Mouse (Mus musculus) lung, embryonic 14.5 days (tissue): Measurements from ENCODE around the gene Lipe. TPM values are rescaled to one million over a fixed set of nuclear protein-coding genes. Genes with fewer than 3 reads are reported as not detected.

Experiments
- ATAC-seq: fragments of 200-750 bp; cut with Nextera tagmentation; 2 replicates; pipeline ENCODE4 v1.8.0; 2017; ENCODE audit warnings: mild to moderate bottlenecking, moderate TSS enrichment, moderate library complexity; ENCODE audit not compliant: insufficient read depth
- DNase-seq: peaks from one replicate; pipeline ENCODE4 v3.0.0-alpha.2; 2015
- H3K27ac ChIP-seq: fragments of 300-500 bp; sonication (generic); 2 replicates; pipeline ENCODE4 v1.5.1; 2014; ENCODE audit warnings: low read depth, mild to moderate bottlenecking, moderate library complexity
- H3K27me3 ChIP-seq: fragments of 300-500 bp; sonication (generic); 2 replicates; pipeline ENCODE4 v1.6.1; 2014; ENCODE audit warnings: low read length, control low read depth; ENCODE audit not compliant: insufficient read depth
- H3K36me3 ChIP-seq: fragments of 300-500 bp; sonication (generic); 2 replicates; pipeline ENCODE4 v1.6.1; 2014; ENCODE audit warnings: control low read depth; ENCODE audit not compliant: insufficient read depth
- H3K4me1 ChIP-seq: fragments of 300-500 bp; sonication (generic); 2 replicates; pipeline ENCODE4 v1.6.1; 2014; ENCODE audit warnings: antibody characterized with exemption, control low read depth; ENCODE audit not compliant: insufficient read depth
- H3K4me2 ChIP-seq: fragments of 300-500 bp; sonication (generic); 2 replicates; pipeline ENCODE4 v1.6.1; 2014; ENCODE audit warnings: mild to moderate bottlenecking
- H3K4me3 ChIP-seq: fragments of 300-500 bp; sonication (generic); 2 replicates; pipeline ENCODE4 v1.5.1; 2014; ENCODE audit warnings: low read depth, low read length
- H3K9ac ChIP-seq: fragments of 300-500 bp; sonication (generic); 2 replicates; pipeline ENCODE4 v1.6.1; 2014
- H3K9me3 ChIP-seq: fragments of 300-500 bp; sonication (generic); 2 replicates; pipeline ENCODE4 v1.6.1; 2016; ENCODE audit warnings: low read depth, low read length, control low read depth
- CTCF ChIP-seq: IDR thresholded peaks from 2 replicates; pipeline ENCODE4 v1.5.1; 2016; ENCODE audit warnings: antibody characterized with exemption, low read depth
- WGBS: fragments of 180-500 bp; shearing (Covaris S2); extraction: QIAGEN DNeasy Blood & Tissue Kit; methylation state at CpG from one replicate; pipeline ENCODE4 v1.1.7; 2014; 5-methylcytosine and 5-hydroxymethylcytosine counted together
- polyA plus RNA-seq: library from polyadenylated mRNA; unstranded; fragments of >200 nt; fragmentation: Nextera tagmentation; extraction: Ambion mirVana; gene quantifications from 2 replicates; pipeline ENCODE4 v1.2.1, GENCODE M21; 2014

The Lipe gene
- polyA plus RNA-seq, 1 experiment from 2014 or later, result 4.0 TPM

DNA sequence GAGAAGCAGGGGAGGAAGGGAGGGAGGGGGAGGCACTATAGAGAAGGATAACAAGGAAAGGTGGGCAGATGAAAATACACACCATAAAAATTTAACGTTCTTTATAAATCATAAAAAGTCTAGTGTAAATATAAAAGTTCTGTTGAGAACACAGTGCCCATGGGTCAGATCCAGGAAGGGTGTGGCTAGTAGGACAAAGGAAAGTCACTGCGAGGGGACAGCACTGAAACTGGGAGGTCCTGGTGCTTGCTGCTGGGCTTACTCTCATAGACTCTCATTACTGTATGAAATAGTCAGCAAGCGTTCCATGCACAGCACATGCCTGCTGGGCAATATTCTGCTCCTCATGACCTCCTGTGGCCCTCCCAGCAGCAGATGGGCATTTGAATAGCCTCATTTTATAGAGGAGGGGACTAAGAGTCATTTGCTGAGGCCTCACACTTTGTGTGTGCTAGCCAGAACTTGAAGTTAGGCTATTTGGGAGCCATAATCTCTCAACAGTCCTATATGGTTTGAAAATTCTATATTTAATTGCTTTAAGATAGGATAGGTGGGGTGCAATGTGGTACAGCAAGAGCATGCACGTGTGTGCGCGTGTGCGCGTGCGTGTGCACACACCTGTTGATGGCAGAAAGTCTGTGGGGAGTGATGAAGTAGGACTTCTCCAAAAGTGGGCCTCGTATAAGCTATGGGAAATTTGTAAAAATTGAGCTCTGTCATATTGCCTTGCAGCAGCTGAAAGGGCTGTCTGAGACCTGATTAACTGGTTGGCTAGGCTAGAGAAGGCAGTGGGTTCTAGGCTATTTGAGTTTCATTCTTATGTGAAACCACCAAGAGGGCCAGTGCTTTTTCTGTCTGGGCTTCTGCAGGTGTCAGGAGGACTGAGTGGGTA, 36.4 kb upstream of the Lipe start:
- H3K4me1 ChIP-seq, result no peaks in the 10 kb centered on the region
- no peaks in the 10 kb centered on the region for H3K9me3 ChIP-seq
- H3K27me3 ChIP-seq, result no peaks in the 10 kb centered on the region
- no peak overlapping the region for H3K4me3 ChIP-seq
- no peak overlapping the region for H3K9ac ChIP-seq
- DNase-seq, result no peak
- no peak for TF ChIP-seq CTCF
- H3K4me2 ChIP-seq, result no peak overlapping the region
- no peaks in the 10 kb centered on the region for H3K36me3 ChIP-seq
- peak overlapping the region; percentile 39; the same call in 1 of the 2 replicates for H3K27ac ChIP-seq
- ATAC-seq, result no peak
- WGBS, result 86% methylated on average over 10 of the region's 10 CpGs

DNA sequence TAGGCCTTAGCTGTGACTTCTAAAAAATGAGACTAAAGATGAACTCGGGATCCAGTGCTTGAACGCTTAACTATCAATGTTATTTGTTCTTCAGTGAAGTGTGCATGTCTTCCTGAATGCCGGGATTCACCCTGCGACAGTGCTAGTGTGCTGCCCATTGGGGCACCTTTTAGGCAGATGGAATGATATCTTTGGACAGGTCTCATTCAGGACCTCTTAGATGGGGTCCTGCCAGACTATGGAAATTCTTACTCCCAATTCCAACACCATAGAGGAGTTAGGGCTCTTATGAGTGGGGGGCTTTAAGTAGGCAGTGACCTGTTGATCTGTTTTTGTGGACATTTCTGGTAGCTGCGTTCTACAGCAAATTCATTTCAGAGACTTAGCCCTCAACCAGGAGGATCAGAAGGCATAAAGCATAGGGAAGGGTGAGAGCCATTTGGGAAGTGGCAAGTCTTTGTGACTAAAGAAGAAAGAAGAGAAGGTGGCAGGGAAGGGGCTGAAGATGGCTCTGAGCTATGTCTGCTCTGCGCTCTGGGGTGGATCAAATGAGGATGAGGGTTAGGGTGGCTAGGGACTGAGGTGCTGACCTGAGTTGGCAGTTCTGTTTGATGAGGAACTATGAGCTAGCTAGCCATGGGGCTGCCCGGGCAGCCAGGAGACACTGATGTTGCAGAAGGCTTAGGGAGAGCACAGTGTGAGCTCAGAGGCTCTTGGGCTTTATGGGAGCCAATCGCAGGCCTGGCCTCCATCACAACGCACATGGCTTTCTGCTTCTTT, 35.5 kb upstream of the Lipe start:
- Histone ChIP-seq H3K9me3 (no peaks in the 10 kb centered on the region), H3K4me2 (no peak overlapping the region), H3K4me1 (no peaks in the 10 kb centered on the region), H3K27ac (peak overlapping the region; percentile 16; the same call in 1 of the 2 replicates), H3K9ac (no peak overlapping the region), H3K4me3 (no peak overlapping the region), H3K27me3 (no peaks in the 10 kb centered on the region), H3K36me3 (no peaks in the 10 kb centered on the region)
- DNase-seq (no peak), ATAC-seq (no peak)
- 85% methylated on average over 9 of the region's 9 CpGs for WGBS
- no peak for TF ChIP-seq CTCF

DNA sequence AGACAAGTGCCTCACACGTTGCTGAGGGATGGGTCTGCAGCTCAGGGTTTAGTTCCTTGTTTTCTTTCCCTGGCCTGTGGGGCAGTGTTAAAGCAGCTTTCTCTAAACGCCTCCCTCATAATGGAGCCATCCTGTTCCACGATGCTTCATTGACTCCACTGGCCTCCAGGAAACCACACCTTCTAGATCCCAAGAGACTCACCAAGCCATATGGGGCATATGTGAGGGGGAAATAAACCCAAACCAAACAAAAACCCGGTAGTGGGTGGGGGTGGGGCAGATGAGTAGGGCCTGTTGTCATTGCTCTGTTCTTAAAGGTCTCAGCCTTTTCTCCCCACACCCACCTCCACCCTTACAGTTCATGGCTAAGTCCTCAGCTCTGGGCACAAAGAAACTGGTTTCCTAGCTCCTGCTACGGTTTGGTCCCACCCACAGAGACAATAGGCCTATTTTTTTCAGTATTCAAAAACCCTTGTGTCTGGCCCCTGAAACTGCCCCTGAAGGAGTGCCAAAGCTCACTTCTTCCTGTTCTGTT, 34.6 kb upstream of the Lipe start:
- ATAC-seq (peak; percentile 62; the same call in 1 of the 2 replicates), DNase-seq (peak; percentile 42)
- H3K4me1 ChIP-seq, result no peaks in the 10 kb centered on the region
- TF ChIP-seq CTCF, result no peak
- 13% methylated on average over 5 of the region's 5 CpGs for WGBS
- H3K36me3 ChIP-seq, result no peaks in the 10 kb centered on the region
- no peak overlapping the region for H3K4me2 ChIP-seq
- no peak overlapping the region for H3K9ac ChIP-seq
- H3K27me3 ChIP-seq, result no peaks in the 10 kb centered on the region
- no peaks in the 10 kb centered on the region for H3K9me3 ChIP-seq
- no peak overlapping the region for H3K4me3 ChIP-seq
- H3K27ac ChIP-seq, result peak overlapping the region; percentile 34

DNA sequence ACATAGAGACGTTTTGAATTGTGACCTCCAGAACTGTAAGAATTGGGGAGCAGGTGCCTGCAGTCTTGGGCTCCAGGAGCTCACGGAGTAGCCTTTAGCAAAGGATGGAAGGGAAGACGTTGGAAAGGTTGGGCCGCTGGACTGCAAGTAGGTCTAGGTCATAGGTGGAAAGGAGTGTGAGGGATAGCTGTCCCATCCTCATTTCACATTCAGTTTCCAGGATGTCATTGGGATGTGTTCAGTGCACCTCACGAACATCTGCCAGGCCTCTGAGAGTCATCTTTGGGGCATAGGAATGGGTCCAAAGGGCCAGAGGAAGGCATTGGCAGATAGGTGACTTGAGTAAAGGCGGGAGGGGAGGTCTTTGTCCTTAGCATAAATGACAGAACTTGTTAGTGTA, 33.9 kb upstream of the Lipe start:
- WGBS, result 78% methylated on average over 6 of the region's 6 CpGs
- no peaks in the 10 kb centered on the region for H3K9me3 ChIP-seq
- DNase-seq (no peak), ATAC-seq (no peak)
- no peaks in the 10 kb centered on the region for H3K36me3 ChIP-seq
- no peaks in the 10 kb centered on the region for H3K4me1 ChIP-seq
- no peak overlapping the region for H3K27ac ChIP-seq
- H3K4me2 ChIP-seq, result no peak overlapping the region
- no peaks in the 10 kb centered on the region for H3K27me3 ChIP-seq
- no peak for TF ChIP-seq CTCF
- no peak overlapping the region for H3K9ac ChIP-seq
- H3K4me3 ChIP-seq, result no peak overlapping the region

DNA sequence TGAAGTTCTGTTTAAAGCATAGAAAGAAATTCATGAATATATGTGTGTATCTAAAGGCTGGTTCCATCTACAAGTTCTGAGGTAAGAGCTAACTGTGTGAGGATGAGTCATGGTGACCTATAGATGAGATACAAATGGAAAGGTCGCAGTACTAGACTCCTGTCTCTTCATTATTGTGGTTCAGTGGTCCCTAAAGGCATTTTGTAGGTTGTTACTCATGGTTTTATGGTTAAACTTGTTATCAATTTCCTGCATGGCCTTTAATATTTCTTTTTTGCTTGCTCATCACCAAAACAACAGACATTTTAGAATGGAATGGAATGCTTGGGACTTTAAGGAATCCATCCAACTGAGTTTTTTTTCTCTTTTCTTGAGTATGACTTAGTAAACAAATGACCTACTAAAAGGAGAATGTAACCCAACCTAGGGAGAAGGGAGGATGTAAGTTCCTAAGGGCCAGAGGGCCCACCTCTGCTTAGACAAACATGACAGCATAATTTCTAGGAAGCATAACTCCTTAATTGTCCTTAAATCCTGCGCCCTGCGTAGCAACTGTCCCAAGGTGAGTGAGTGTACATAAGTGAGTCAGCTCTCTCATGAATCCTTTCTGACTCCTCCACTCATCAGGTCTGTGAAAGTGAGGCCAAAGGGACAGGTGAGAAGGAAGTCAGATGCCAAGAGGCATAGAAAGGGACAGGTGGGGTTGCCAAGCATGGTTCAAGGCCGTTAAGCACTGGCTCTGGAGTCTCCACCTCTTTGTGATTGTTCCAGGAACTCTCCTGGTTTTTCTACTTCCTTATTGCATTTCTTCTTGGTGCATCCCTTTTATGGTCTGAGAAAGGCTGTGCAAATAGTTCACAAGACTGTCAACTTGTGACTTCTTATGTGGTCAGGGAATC, 31.6 kb upstream of the Lipe start:
- ATAC-seq (no peak), DNase-seq (no peak)
- Histone ChIP-seq H3K4me3 (no peak overlapping the region), H3K4me2 (no peak overlapping the region), H3K9ac (no peak overlapping the region), H3K4me1 (no peaks in the 10 kb centered on the region), H3K36me3 (no peaks in the 10 kb centered on the region), H3K9me3 (no peaks in the 10 kb centered on the region), H3K27ac (no peak overlapping the region), H3K27me3 (no peaks in the 10 kb centered on the region)
- WGBS, result 68% methylated on average over 4 of the region's 4 CpGs
- TF ChIP-seq CTCF, result no peak

DNA sequence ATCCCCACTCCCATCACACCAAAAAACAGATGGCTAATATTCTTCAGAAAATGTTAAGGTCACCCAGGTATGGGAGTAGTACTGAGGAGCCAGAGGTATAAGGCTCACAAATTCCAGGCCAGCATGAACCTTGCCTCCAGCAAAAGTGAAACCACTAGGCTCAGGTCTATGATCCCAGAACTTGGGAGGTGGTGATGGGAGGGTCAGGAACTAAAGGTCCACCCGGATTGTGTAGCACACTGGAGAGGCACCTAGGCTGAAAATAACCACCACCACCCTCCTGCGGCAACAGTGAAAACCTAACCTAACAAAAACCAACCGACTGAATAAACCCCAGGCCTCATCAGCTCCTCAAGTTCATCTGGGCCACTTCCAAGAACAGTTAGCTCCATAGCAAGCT, 29.8 kb upstream of the Lipe start:
- whole genome bisulfite sequencing, result 91% methylated on average over 3 of the region's 3 CpGs
- no peak overlapping the region for H3K4me3 ChIP-seq
- no peak for TF ChIP-seq CTCF
- no peaks in the 10 kb centered on the region for H3K36me3 ChIP-seq
- no peaks in the 10 kb centered on the region for H3K9me3 ChIP-seq
- H3K27ac ChIP-seq, result no peak overlapping the region
- H3K4me1 ChIP-seq, result no peaks in the 10 kb centered on the region
- ATAC-seq, result no peak
- no peak overlapping the region for H3K4me2 ChIP-seq
- H3K27me3 ChIP-seq, result no peaks in the 10 kb centered on the region
- H3K9ac ChIP-seq, result no peak overlapping the region
- no peak for DNase-seq
